Mouse (Mus musculus) MEL-GATA-1-ER (cell line): ENCODE data around the gene Hdac4.

Experiments used
- DNase-seq: peaks from one replicate; pipeline ENCODE4 v3.0.0-alpha.2; 2012; ENCODE audit warnings: low read depth; ENCODE audit errors: extremely low read depth

Hdac4 gene

GRCm38 (mm10) chr1:92132181-92132580, 63.3 kb downstream of the Hdac4 start:
- no peak for DNase-seq

GRCm38 (mm10) chr1:92130470-92131100, 64.9 kb downstream of the Hdac4 start:
- DNase-seq = no peak

GRCm38 (mm10) chr1:92129751-92130150, 65.7 kb downstream of the Hdac4 start:
- no peak for DNase-seq

DNA sequence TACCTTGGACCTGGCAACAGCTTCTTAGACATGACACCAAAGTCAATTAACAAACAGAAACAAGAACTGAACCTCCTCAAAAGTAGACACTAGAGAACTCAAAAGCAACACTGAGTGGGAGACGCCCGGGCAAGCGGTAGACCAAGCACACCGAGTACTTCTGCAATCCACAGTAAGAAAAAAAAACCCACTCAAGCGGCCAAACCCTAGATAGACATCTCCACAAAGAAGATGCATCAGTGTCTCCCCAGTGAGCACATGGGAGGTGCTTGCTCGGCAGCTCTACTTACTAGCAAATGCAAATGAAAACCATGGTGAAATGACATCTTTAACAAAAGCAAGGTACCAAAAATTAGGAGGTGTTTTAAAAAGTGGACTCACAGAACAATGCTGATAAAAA, 67.7 kb downstream of the Hdac4 start:
- DNase-seq = no peak

GRCm38 (mm10) chr1:92127366-92127765, 68.1 kb downstream of the Hdac4 start:
- no peak for DNase-seq

DNA sequence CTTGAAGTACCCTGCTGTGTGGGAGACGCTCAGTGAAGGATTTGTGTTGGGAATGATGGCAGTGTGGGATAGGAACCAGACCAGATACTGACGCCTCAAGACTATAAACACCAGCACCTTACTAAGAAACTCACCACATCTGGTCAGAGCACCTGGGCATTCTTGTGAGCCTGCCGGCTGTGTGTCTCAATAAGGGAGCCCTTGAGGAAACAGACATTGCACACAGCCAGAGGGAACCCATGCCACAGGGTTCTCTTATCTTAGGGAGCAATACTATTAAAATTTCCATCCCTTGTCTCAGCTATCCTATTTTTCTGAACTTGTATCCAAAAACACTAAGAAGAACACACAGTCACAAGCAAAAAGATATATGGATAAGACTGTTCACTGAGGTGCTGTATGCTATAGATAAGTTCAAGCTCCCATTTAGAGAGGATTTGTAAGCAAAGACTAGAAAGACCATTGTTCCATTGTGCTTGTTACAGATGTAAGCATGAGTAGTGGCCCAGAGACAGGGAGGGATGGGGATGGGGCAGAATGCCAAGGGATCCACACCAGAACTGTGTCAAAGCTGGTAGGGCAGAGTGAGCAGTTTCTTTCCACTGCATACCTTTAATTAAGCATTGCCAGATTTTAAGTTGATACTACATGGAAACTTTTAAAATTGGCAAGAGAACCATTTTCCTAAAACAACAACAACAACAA, 70.8 kb downstream of the Hdac4 start:
- no peak for DNase-seq

DNA sequence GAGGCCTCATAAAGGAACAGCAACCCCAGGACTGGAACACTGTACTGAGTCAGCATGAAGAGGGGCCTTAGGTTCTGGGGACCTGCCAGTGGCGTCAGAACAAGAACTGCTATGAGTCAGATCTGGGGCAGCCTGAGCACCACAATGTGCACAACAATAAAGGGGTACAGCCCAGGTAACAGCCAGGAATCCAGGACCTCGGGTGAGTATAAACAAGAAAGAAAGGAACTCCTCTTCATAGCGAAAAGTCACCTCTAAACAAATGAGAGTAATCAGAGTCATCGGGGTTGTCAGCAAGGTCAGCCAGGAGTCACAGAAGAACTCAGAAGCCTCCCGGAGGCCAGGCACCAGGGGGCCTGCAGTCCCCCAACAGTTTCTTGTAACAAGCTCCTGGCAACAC, 76.2 kb downstream of the Hdac4 start:
- DNase-seq = no peak

DNA sequence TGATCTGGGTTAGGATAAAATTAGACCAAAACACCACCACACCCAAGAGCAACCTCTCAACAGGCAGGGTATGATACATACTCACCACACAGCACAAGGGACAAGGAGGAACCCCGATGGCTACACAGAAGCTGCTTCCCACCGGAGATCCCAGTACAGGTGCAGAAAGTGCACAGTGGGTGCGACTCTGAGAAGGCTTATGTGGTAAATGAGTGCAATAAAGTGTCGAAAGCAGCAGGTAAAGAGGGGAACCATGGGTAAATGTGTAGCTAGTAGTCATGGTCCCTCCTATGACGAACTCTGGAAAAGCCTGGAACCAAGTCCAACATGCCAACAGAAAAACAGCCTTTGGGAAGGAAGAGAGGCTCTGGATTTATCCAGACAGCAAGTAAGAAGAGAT, 77.9 kb downstream of the Hdac4 start:
- no peak for DNase-seq

DNA sequence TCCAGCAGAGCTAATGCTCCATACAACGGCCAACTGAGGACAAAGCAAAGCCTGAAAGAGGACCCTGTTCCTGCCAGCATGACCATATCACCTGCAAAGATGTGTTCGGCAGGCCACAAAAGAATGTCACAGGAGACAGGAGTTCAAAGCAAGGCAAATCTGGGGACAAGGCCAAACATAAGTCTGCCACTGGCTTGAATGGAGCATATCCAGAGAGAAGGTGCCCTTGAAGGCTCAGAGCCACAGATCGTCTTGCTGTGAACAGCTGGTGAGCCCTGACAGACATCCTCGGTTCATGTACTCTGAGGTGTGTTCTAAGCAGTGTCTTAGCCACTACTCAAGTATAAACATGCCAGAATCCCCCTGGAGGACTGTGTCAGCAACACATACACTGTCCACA, 79.3 kb downstream of the Hdac4 start:
- DNase-seq = no peak

DNA sequence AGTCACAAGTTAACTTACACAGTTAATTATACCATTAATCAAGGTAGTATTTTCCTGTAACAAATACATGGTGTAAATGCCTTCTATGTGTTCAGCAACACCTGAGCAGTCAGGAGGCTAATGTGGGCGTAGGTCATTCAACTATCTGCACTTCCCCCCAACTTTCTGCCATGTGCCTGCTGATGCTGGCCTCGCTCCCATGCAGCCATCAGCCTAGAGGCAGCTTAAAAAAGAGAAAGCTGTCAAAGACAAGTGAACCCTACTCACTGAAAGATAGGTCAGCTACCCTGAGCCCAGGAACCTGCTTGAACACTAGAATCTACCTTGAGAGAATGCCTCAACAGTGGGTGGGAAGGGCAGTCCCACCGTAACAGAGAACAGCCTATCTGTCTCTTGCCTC, 81.4 kb downstream of the Hdac4 start:
- DNase-seq = no peak

- DNase-seq = no peak
These were observed 82.1 kb downstream of the Hdac4 start for GRCm38 (mm10) chr1:92113243-92114009.

GRCm38 (mm10) chr1:92112591-92112990, 82.9 kb downstream of the Hdac4 start:
- no peak for DNase-seq

GRCm38 (mm10) chr1:92111551-92111950, 83.9 kb downstream of the Hdac4 start:
- DNase-seq = no peak

GRCm38 (mm10) chr1:92111026-92111425, 84.5 kb downstream of the Hdac4 start:
- no peak for DNase-seq

DNA sequence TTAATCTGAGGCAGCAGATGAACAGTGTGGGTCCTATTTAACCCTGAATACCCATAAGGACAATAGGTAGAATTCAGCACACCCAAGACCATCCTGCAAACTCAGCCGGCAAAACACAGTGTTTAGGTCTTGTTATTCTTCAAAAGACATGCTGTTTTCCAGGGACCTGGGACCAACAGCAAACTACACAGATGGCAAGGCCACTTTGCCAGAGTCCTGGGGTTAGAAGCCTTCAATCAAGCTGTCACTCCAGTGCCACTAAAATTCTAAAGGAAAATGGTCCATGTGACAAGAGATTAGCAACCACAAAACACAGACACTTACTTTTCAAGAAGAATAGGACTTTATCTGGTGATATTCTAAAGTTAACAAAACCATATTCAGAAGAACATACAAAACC, 86.3 kb downstream of the Hdac4 start:
- no peak for DNase-seq

DNA sequence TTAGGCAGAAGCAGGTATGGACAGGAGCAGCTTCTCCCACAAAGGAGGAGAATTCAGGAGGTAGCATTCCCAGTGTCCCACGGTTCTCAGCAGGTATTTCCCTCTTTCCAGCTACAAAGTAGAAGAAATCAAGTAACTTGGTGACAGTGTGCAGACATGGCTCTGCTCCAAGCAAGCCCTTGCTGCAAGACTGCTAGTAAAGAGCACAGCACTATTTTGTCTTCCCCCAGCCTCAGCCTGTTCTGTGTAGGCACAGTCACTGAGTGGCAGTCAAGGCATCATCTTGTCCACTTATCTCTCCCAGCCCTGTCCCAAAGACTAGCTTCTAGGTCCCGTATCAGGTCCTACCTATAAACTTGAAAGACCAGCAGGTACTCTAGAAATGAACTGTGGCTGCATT, 86.9 kb downstream of the Hdac4 start:
- no peak for DNase-seq

GRCm38 (mm10) chr1:92107996-92108395, 87.5 kb downstream of the Hdac4 start:
- no peak for DNase-seq

- no peak for DNase-seq
These were observed 88.0 kb downstream of the Hdac4 start for GRCm38 (mm10) chr1:92107521-92107920.

GRCm38 (mm10) chr1:92106486-92107160, 88.9 kb downstream of the Hdac4 start:
- DNase-seq = no peak

GRCm38 (mm10) chr1:92104718-92105117, 90.8 kb downstream of the Hdac4 start:
- DNase-seq = no peak

GRCm38 (mm10) chr1:92103971-92104370, 91.5 kb downstream of the Hdac4 start:
- DNase-seq = no peak

- DNase-seq = no peak
These were observed 92.1 kb downstream of the Hdac4 start for GRCm38 (mm10) chr1:92103377-92103776.
